Mouse (Mus musculus) intestine, embryonic 14.5 days (tissue): ENCODE results near the gene Usp54. TPM values are rescaled to one million over a fixed set of nuclear protein-coding genes. Genes with fewer than 3 reads are reported as not detected.
A peak's percentile ranks its signal among the peaks of the same experiment; 100 is the strongest.
"Not testable (repeated sequence)": the region's sequence is repeated elsewhere in the genome, so short reads cannot be mapped to it uniquely, and the experiment has no call there.

ENCODE experiments used
- ATAC-seq: fragments of 200-750 bp; cut with Nextera tagmentation; replicated peaks from 2 replicates; pipeline ENCODE4 v1.8.0; 2017; ENCODE audit warnings: low read depth, moderate number of reproducible peaks, moderate TSS enrichment, moderate library complexity; ENCODE audit not compliant: low FRiP score, low TSS enrichment
- DNase-seq: peaks from one replicate; pipeline ENCODE4 v3.0.0-alpha.2; 2018; ENCODE audit warnings: low spot score
- H3K27ac ChIP-seq: fragments of 300-500 bp; sonication (generic); 2 replicates; pipeline ENCODE4 v1.5.1; 2014; ENCODE audit warnings: low read depth, mild to moderate bottlenecking, control low read depth
- H3K27me3 ChIP-seq: fragments of 300-500 bp; sonication (generic); replicated peaks from 2 replicates; pipeline ENCODE4 v1.6.1; 2014; ENCODE audit warnings: low read length, control low read depth; ENCODE audit not compliant: control insufficient read depth, insufficient read depth
- H3K36me3 ChIP-seq: fragments of 300-500 bp; sonication (generic); 2 replicates; pipeline ENCODE4 v1.6.1; 2014; ENCODE audit warnings: low read length, control low read depth; ENCODE audit not compliant: control insufficient read depth, insufficient read depth
- H3K4me1 ChIP-seq: fragments of 300-500 bp; sonication (generic); replicated peaks from 2 replicates; pipeline ENCODE4 v1.6.1; 2014; ENCODE audit warnings: low read length, control low read depth, mixed read lengths; ENCODE audit not compliant: control insufficient read depth, insufficient read depth
- H3K4me2 ChIP-seq: fragments of 300-500 bp; sonication (generic); 2 replicates; pipeline ENCODE4 v1.6.1; 2014; ENCODE audit warnings: low read length
- H3K4me3 ChIP-seq: fragments of 300-500 bp; sonication (generic); 2 replicates; pipeline ENCODE4 v1.5.1; 2014; ENCODE audit warnings: low read depth, low read length, control low read depth, mixed read lengths
- H3K9ac ChIP-seq: fragments of 300-500 bp; sonication (generic); 2 replicates; pipeline ENCODE4 v1.6.1; 2014; ENCODE audit warnings: mild to moderate bottlenecking, low read length
- H3K9me3 ChIP-seq: fragments of 300-500 bp; sonication (generic); 2 replicates; pipeline ENCODE4 v1.6.1; 2016; ENCODE audit warnings: low read length, control low read depth; ENCODE audit not compliant: control insufficient read depth
- WGBS: fragments of 180-500 bp; shearing (Covaris S2); extraction: QIAGEN DNeasy Blood & Tissue Kit; methylation state at CpG from one replicate; pipeline ENCODE4 v1.1.7; 2014; 5-methylcytosine and 5-hydroxymethylcytosine counted together
- polyA plus RNA-seq: library from polyadenylated mRNA; unstranded; fragments of >200 nt; fragmentation: Nextera tagmentation; extraction: Ambion mirVana; gene quantifications from 2 replicates; pipeline ENCODE4 v1.2.1, GENCODE M21; 2014

Usp54 gene
- polyA plus RNA-seq, 1 experiment from 2014 or later = 8.9 TPM

GRCm38 (mm10) chr14:20578822-20579407 lies 61.9 kb downstream of the Usp54 start:
- ATAC-seq (no peak), DNase-seq (no peak)
- no peak overlapping the region for H3K9ac ChIP-seq
- H3K27ac ChIP-seq = no peak overlapping the region
- WGBS = 79% methylated on average over 6 of the region's 6 CpGs
- H3K4me2 ChIP-seq = no peak overlapping the region
- no peaks in the 10 kb centered on the region for H3K27me3 ChIP-seq
- H3K4me1 ChIP-seq = no peaks in the 10 kb centered on the region
- peaks cover 34% of the 10 kb centered on the region for H3K36me3 ChIP-seq
- no peak overlapping the region for H3K4me3 ChIP-seq
- no peaks in the 10 kb centered on the region for H3K9me3 ChIP-seq

- H3K9me3 ChIP-seq = no peaks in the 10 kb centered on the region
- no peak overlapping the region for H3K27ac ChIP-seq
- no peaks in the 10 kb centered on the region for H3K4me1 ChIP-seq
- no peak overlapping the region for H3K9ac ChIP-seq
- DNase-seq = peak; percentile 83
- 55% methylated on average over 7 of the region's 7 CpGs for WGBS
- no peak overlapping the region for H3K4me2 ChIP-seq
- peaks cover 30% of the 10 kb centered on the region for H3K36me3 ChIP-seq
- no peaks in the 10 kb centered on the region for H3K27me3 ChIP-seq
- 0 out of 2 replicates have a peak, but pooled peaks have one; percentile 15 for ATAC-seq
- no peak overlapping the region for H3K4me3 ChIP-seq
These were observed 64.7 kb downstream of the Usp54 start for GRCm38 (mm10) chr14:20576179-20576578.

GRCm38 (mm10) chr14:20573196-20573595 lies 67.7 kb downstream of the Usp54 start:
- H3K9me3 ChIP-seq, H3K4me1 ChIP-seq, H3K4me3 ChIP-seq, DNase-seq, H3K27ac ChIP-seq, H3K4me2 ChIP-seq, H3K9ac ChIP-seq, H3K27me3 ChIP-seq, ATAC-seq: not testable (repeated sequence)
- peaks cover 47% of the 10 kb centered on the region for H3K36me3 ChIP-seq
- WGBS = 91% methylated on average over 3 of the region's 3 CpGs

GRCm38 (mm10) chr14:20565256-20566021 lies 75.4 kb downstream of the Usp54 start:
- Histone ChIP-seq H3K27me3 (no peaks in the 10 kb centered on the region), H3K27ac (no peak overlapping the region), H3K9ac (no peak overlapping the region), H3K4me3 (no peak overlapping the region), H3K4me1 (no peaks in the 10 kb centered on the region), H3K36me3 (peaks cover 58% of the 10 kb centered on the region), H3K4me2 (no peak overlapping the region), H3K9me3 (no peaks in the 10 kb centered on the region)
- ATAC-seq (no peak), DNase-seq (no peak)
- whole genome bisulfite sequencing = 72% methylated on average over 9 of the region's 9 CpGs

- 80% methylated on average over 12 of the region's 12 CpGs for WGBS
- no peak overlapping the region for H3K4me3 ChIP-seq
- no peaks in the 10 kb centered on the region for H3K9me3 ChIP-seq
- H3K4me2 ChIP-seq = no peak overlapping the region
- DNase-seq = no peak
- no peaks in the 10 kb centered on the region for H3K27me3 ChIP-seq
- no peak overlapping the region for H3K9ac ChIP-seq
- peaks cover 53% of the 10 kb centered on the region for H3K36me3 ChIP-seq
- no peaks in the 10 kb centered on the region for H3K4me1 ChIP-seq
- H3K27ac ChIP-seq = no peak overlapping the region
- no peak for ATAC-seq
These were observed 76.2 kb downstream of the Usp54 start for GRCm38 (mm10) chr14:20564692-20565091.

GRCm38 (mm10) chr14:20561897-20562296 lies 79.0 kb downstream of the Usp54 start:
- Histone ChIP-seq H3K27ac (no peak overlapping the region), H3K27me3 (no peaks in the 10 kb centered on the region), H3K9ac (no peak overlapping the region), H3K4me3 (no peak overlapping the region), H3K36me3 (peaks cover 46% of the 10 kb centered on the region), H3K4me1 (no peaks in the 10 kb centered on the region), H3K4me2 (no peak overlapping the region), H3K9me3 (no peaks in the 10 kb centered on the region)
- ATAC-seq (no peak), DNase-seq (no peak)
- 90% methylated on average over 5 of the region's 5 CpGs for WGBS

GRCm38 (mm10) chr14:20550136-20550535 lies 90.7 kb downstream of the Usp54 start:
- H3K9me3 ChIP-seq = no peaks in the 10 kb centered on the region
- no peak overlapping the region for H3K4me3 ChIP-seq
- no peak overlapping the region for H3K27ac ChIP-seq
- no peak overlapping the region for H3K9ac ChIP-seq
- H3K36me3 ChIP-seq = peaks cover 48% of the 10 kb centered on the region
- peaks cover 4% of the 10 kb centered on the region for H3K4me1 ChIP-seq
- ATAC-seq (no peak), DNase-seq (no peak)
- WGBS = 96% methylated on average over 2 of the region's 2 CpGs
- H3K27me3 ChIP-seq = no peaks in the 10 kb centered on the region
- H3K4me2 ChIP-seq = no peak overlapping the region

GRCm38 (mm10) chr14:20546415-20546814 lies 94.4 kb downstream of the Usp54 start, which contains the start of gene Ppp3cb:
TSS of gene Ppp3cb (minus strand) at chr14:20546573.
- DNase-seq (peak; percentile 91), ATAC-seq (peak; percentile 94)
- Histone ChIP-seq H3K27me3 (no peaks in the 10 kb centered on the region), H3K9me3 (no peaks in the 10 kb centered on the region), H3K36me3 (peaks cover 35% of the 10 kb centered on the region), H3K4me3 (peak within 1 kb of the TSS; percentile 83), H3K27ac (peak within 1 kb of the TSS; percentile 98), H3K9ac (peak within 1 kb of the TSS; percentile 92), H3K4me1 (peaks cover 12% of the 10 kb centered on the region), H3K4me2 (peak within 1 kb of the TSS; percentile 64)
- 1% methylated on average over 28 of the region's 29 CpGs for WGBS
